Comparison of ENCODE assay signal across 24 mouse cellular contexts in the genomic region with DNA sequence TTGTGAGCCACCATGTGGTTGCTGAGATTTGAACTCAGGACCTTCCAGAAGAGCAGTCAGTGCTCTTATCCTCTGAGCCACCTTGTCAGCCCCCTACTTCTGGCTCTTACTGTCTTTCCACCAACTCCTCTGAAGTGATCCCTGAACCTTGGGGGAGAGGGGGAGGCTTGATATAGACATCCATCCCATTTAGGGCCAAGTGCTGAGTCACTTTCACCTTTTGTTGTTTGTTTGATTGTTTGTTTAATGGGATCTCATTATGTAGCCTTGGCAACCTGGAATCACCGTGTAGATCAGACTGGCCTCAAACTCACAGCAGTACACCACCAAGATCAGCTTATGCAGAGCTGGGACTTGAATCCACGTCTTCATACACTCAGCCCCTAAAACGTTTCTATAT. TPM values are rescaled to one million over a fixed set of nuclear protein-coding genes. Genes with fewer than 3 reads are reported as not detected.
DNase-seq lines count a peak whose midpoint lies in the region; ATAC-seq and TF ChIP-seq lines count a peak whose summit lies in the region.
"Had no signal": no experiment of that assay in that cellular context is flagged by ENCODE, and none has a peak within 500 bp of the region (broad histone marks: within the 10 kb centered on the region; RNA-seq: fewer than 3 reads in every experiment).

No protein-coding gene starts in this region.

- H3K27me3 ChIP-seq in forebrain, embryonic 11.5 days (ENCODE audit: control insufficient read depth, insufficient read depth, low read length), result peaks cover 18% of the 10 kb centered on the region
- peaks cover 30% of the 10 kb centered on the region for H3K27me3 ChIP-seq in forebrain, embryonic 13.5 days
- H3K27me3 ChIP-seq in midbrain, embryonic 11.5 days (ENCODE audit: control insufficient read depth, insufficient read depth, low read length), result peaks cover 18% of the 10 kb centered on the region
- H3K27me3 ChIP-seq in midbrain, postnatal 0 days (ENCODE audit: insufficient read depth, low read length), result peaks cover 16% of the 10 kb centered on the region

- intact Hi-C loops in gastrocnemius, postnatal 14 days (cut with DNase I; ENCODE audit: low total_unique reads), result no loop called here

- ATAC-seq in forebrain, embryonic 11.5 days (replicated peaks; ENCODE audit: low FRiP score), result no peak
- no peak for ATAC-seq in forebrain, embryonic 13.5 days
- ATAC-seq in midbrain, embryonic 11.5 days (ENCODE audit: low FRiP score), result no peak
- no peak for ATAC-seq in midbrain, postnatal 0 days (ENCODE audit: low FRiP score)
- ATAC-seq: activated CD4-positive, CD25-positive, alpha-beta regulatory T cell, adult 4 months; CD4-positive, CD25-positive, alpha-beta regulatory T cell, adult 4 months; forebrain, embryonic 14.5 days; forebrain, embryonic 16.5 days had no signal

- H3K4me1 ChIP-seq in forebrain, embryonic 11.5 days (replicated peaks; ENCODE audit: control insufficient read depth, insufficient read depth, low read length), result peaks cover 15% of the 10 kb centered on the region; the same call in 1 of the 2 replicates
- peaks cover 20% of the 10 kb centered on the region for H3K4me1 ChIP-seq in forebrain, embryonic 13.5 days
- H3K4me1 ChIP-seq in midbrain, embryonic 11.5 days (ENCODE audit: control insufficient read depth, insufficient read depth, low read length), result peaks cover 10% of the 10 kb centered on the region
- H3K4me1 ChIP-seq in midbrain, postnatal 0 days (ENCODE audit: insufficient read depth, low read length), result no peaks in the 10 kb centered on the region

- H3K4me3 ChIP-seq in forebrain, embryonic 11.5 days (ENCODE audit: low read depth, low read length), result no peak overlapping the region
- H3K4me3 ChIP-seq in forebrain, embryonic 13.5 days, result no peak overlapping the region
- H3K4me3 ChIP-seq in midbrain, embryonic 11.5 days (ENCODE audit: low read depth, low read length), result no peak overlapping the region
- H3K4me3 ChIP-seq in midbrain, postnatal 0 days (ENCODE audit: low read depth, low read length), result no peak overlapping the region
- H3K4me3 ChIP-seq: embryonic facial prominence, embryonic 13.5 days; embryonic facial prominence, embryonic 15.5 days; erythroblast, embryonic 14.5 days; forebrain, embryonic 10.5 days had no signal

- H3K4me2 ChIP-seq in forebrain, embryonic 11.5 days (ENCODE audit: low read depth, low read length, severe bottlenecking), result no peak overlapping the region
- H3K4me2 ChIP-seq in forebrain, embryonic 13.5 days, result no peak overlapping the region
- H3K4me2 ChIP-seq in midbrain, embryonic 11.5 days, result no peak overlapping the region
- no peak overlapping the region for H3K4me2 ChIP-seq in midbrain, postnatal 0 days (ENCODE audit: low read depth, low read length, poor library complexity, severe bottlenecking)
- H3K4me2 ChIP-seq: embryonic facial prominence, embryonic 13.5 days; embryonic facial prominence, embryonic 15.5 days had no signal

- no peaks in the 10 kb centered on the region for H3K9me3 ChIP-seq in forebrain, embryonic 11.5 days (ENCODE audit: control insufficient read depth, low read length)
- H3K9me3 ChIP-seq in forebrain, embryonic 13.5 days (replicated peaks), result no peaks in the 10 kb centered on the region
- no peaks in the 10 kb centered on the region for H3K9me3 ChIP-seq in midbrain, embryonic 11.5 days (ENCODE audit: control insufficient read depth, low read length)
- no peaks in the 10 kb centered on the region for H3K9me3 ChIP-seq in midbrain, postnatal 0 days (ENCODE audit: low read length)
- H3K9me3 ChIP-seq: embryonic facial prominence, embryonic 13.5 days; embryonic facial prominence, embryonic 15.5 days; forebrain, embryonic 10.5 days had no signal

- no peaks in the 10 kb centered on the region for H3K36me3 ChIP-seq in forebrain, embryonic 11.5 days (ENCODE audit: control insufficient read depth, insufficient read depth, low read length)
- H3K36me3 ChIP-seq in forebrain, embryonic 13.5 days (ENCODE audit: poor library complexity, severe bottlenecking), result no peaks in the 10 kb centered on the region
- H3K36me3 ChIP-seq in midbrain, embryonic 11.5 days (ENCODE audit: control insufficient read depth, insufficient read depth, low read length), result no peaks in the 10 kb centered on the region
- H3K36me3 ChIP-seq in midbrain, postnatal 0 days (ENCODE audit: insufficient read depth, low read length), result no peaks in the 10 kb centered on the region
- H3K36me3 ChIP-seq: embryonic facial prominence, embryonic 13.5 days; embryonic facial prominence, embryonic 15.5 days; forebrain, embryonic 10.5 days had no signal

- no peak overlapping the region for H3K27ac ChIP-seq in forebrain, embryonic 11.5 days (ENCODE audit: low read depth, low read length)
- H3K27ac ChIP-seq in forebrain, embryonic 13.5 days, result no peak overlapping the region
- no peak overlapping the region for H3K27ac ChIP-seq in midbrain, embryonic 11.5 days (ENCODE audit: low read depth, low read length)
- H3K27ac ChIP-seq in midbrain, postnatal 0 days (ENCODE audit: low read depth, low read length), result no peak overlapping the region
- H3K27ac ChIP-seq: embryonic facial prominence, embryonic 13.5 days; embryonic facial prominence, embryonic 15.5 days; forebrain, embryonic 10.5 days had no signal

- no peak for TF ChIP-seq CTCF in midbrain, postnatal 0 days (IDR thresholded peaks at IDR 0.05)

- WGBS in forebrain, embryonic 11.5 days, result 67% methylated on average over 3 of the region's 3 CpGs
- WGBS in forebrain, embryonic 13.5 days, result 60% methylated on average over 3 of the region's 3 CpGs
- 62% methylated on average over 3 of the region's 3 CpGs for WGBS in midbrain, embryonic 11.5 days
- 58% methylated on average over 3 of the region's 3 CpGs for WGBS in midbrain, postnatal 0 days

- DNase-seq in forebrain, embryonic 11.5 days (ENCODE audit: low spot score), result peak; percentile 44
- DNase-seq in midbrain, embryonic 11.5 days (ENCODE audit: low spot score, missing footprints), result peak; percentile 59
- DNase-seq in midbrain, postnatal 0 days (ENCODE audit: low spot score), result no peak
- DNase-seq in gastrocnemius, postnatal 14 days, result no peak
- DNase-seq: adrenal gland, adult 8-10 months; adrenal gland, postnatal 14 days; adrenal gland, postnatal 36 days; B cell, adult 2 months; cerebellum, adult 11 months; cerebellum, adult 18-20 months; cerebellum, adult 8-10 months; cerebellum, adult 9-11 months; cerebellum, postnatal 14 days; cerebellum, postnatal 36 days; embryo, embryonic 11 days had no signal

- H3K9ac ChIP-seq in forebrain, embryonic 11.5 days (ENCODE audit: low read length), result no peak overlapping the region
- H3K9ac ChIP-seq in forebrain, embryonic 13.5 days, result no peak overlapping the region
- H3K9ac ChIP-seq in midbrain, embryonic 11.5 days (ENCODE audit: low read length), result no peak overlapping the region
- no peak overlapping the region for H3K9ac ChIP-seq in midbrain, postnatal 0 days (replicated peaks; ENCODE audit: low read length, poor library complexity, severe bottlenecking)
- H3K9ac ChIP-seq: embryonic facial prominence, embryonic 13.5 days; embryonic facial prominence, embryonic 15.5 days had no signal

RNA-seq across cellular contexts. Expression of a gene that starts 3.4 kb away (rescaled TPM):
- 14.1 and 18.4 TPM in 2 replicates for polyA plus RNA-seq in forebrain, embryonic 11.5 days (2014; fragmentation: Nextera tagmentation; extraction: Ambion mirVana)
- polyA plus RNA-seq in forebrain, embryonic 13.5 days (2015; fragmentation: Nextera tagmentation; extraction: Ambion mirVana), result 21.5 and 21.7 TPM in 2 replicates
- polyA plus RNA-seq in midbrain, embryonic 11.5 days (2014; fragmentation: Nextera tagmentation; extraction: Ambion mirVana), result 13.8 TPM in 2 replicates
- 14.7 and 17.8 TPM in 2 replicates for total RNA-seq in midbrain, postnatal 0 days (2014; rRNA removed)
- 20.9 and 23.5 TPM in 2 replicates for polyA plus RNA-seq in midbrain, postnatal 0 days (2015; fragmentation: Nextera tagmentation; extraction: Ambion mirVana)
- total RNA-seq in gastrocnemius, postnatal 14 days (2021), result 10 to 100 TPM; 14.9 to 20.5 TPM

RNA-seq across cellular contexts. Expression of a gene that starts 46.7 kb away (rescaled TPM):
- 200 and 205 TPM in 2 replicates for polyA plus RNA-seq in forebrain, embryonic 11.5 days (2014; fragmentation: Nextera tagmentation; extraction: Ambion mirVana)
- 160 and 167 TPM in 2 replicates for polyA plus RNA-seq in forebrain, embryonic 13.5 days (2015; fragmentation: Nextera tagmentation; extraction: Ambion mirVana)
- polyA plus RNA-seq in midbrain, embryonic 11.5 days (2014; fragmentation: Nextera tagmentation; extraction: Ambion mirVana), result 187 and 205 TPM in 2 replicates
- 76.1 and 97.7 TPM in 2 replicates for total RNA-seq in midbrain, postnatal 0 days (2014; rRNA removed)
- 117 and 119 TPM in 2 replicates for polyA plus RNA-seq in midbrain, postnatal 0 days (2015; fragmentation: Nextera tagmentation; extraction: Ambion mirVana)
- 10 to 100 TPM; 45.0 to 49.5 TPM for total RNA-seq in gastrocnemius, postnatal 14 days (2021)

Comparison
In these comparisons a context has a peak if more than half of its experiments do, and no peak if none do; other contexts are left out.
1. DNase-seq: peak in forebrain, embryonic 11.5 days (single experiment) and midbrain, embryonic 11.5 days (single experiment); none in midbrain, postnatal 0 days (single experiment) and gastrocnemius, postnatal 14 days (single experiment).